In the genomic region with DNA sequence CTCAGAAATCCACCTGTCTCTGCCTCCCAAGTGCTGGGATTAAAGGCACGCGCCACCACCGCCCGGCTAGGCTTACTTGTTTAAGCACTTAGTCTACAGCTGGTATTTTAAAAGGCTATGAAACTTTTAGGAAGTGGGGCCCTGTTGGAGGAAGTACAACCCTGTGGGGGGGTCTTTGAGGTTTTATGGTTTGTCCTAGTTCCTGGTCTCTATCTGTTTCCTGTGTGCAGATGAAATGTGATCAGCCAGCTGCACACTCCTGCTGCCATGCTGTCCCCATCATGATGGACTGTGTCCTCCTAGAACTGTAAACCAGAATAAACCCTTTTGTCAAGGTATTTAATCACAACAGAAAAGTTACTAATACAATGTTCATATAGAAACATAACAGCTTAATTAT, we compare ENCODE assay signal across 34 mouse cellular contexts. TPM values are rescaled to one million over a fixed set of nuclear protein-coding genes. Genes with fewer than 3 reads are reported as not detected.
"Had no signal": no experiment of that assay in that cellular context is flagged by ENCODE, and none has a peak within 500 bp of the region (broad histone marks: within the 10 kb centered on the region; RNA-seq: fewer than 3 reads in every experiment).

No protein-coding gene starts in this region.

- H3K4me3 ChIP-seq: gastrocnemius, adult 2 months; heart, embryonic 10.5 days; heart, embryonic 12.5 days; hindbrain, embryonic 10.5 days; hindbrain, embryonic 12.5 days; intestine, embryonic 15.5 days; layer of hippocampus, adult 2 months; limb, embryonic 13.5 days; limb, embryonic 15.5 days; liver, embryonic 12.5 days had no signal

- ATAC-seq: hindbrain, embryonic 16.5 days; inflammation-experienced regulatory T-cells, adult 6 months; intestine, embryonic 15.5 days; intestine, postnatal 0 days; liver, embryonic 12.5 days had no signal

- H3K9ac ChIP-seq: heart, embryonic 12.5 days; hindbrain, embryonic 12.5 days; hindbrain, embryonic 14.5 days; intestine, embryonic 15.5 days; limb, embryonic 13.5 days; limb, embryonic 15.5 days; liver, embryonic 12.5 days; liver, embryonic 14.5 days had no signal

- H3K27ac ChIP-seq: gastrocnemius, adult 2 months; heart, embryonic 10.5 days; hindbrain, embryonic 10.5 days; hindbrain, embryonic 12.5 days; hindbrain, embryonic 14.5 days; intestine, embryonic 15.5 days; layer of hippocampus, adult 2 months; limb, embryonic 13.5 days; limb, embryonic 15.5 days; liver, embryonic 12.5 days; liver, embryonic 14.5 days had no signal

- DNase-seq: gastrocnemius, adult 2 months; gastrocnemius, postnatal 10 days; gastrocnemius, postnatal 36 days; heart, adult 18-20 months; heart, postnatal 10 days; heart, postnatal 4 days; kidney, adult 18-20 months; kidney, adult 8-10 months; kidney, postnatal 10 days; kidney, postnatal 25 days; kidney, postnatal 4 days; left cerebral cortex, postnatal 4 days had no signal

- H3K36me3 ChIP-seq: heart, embryonic 10.5 days; heart, embryonic 12.5 days; hindbrain, embryonic 10.5 days; hindbrain, embryonic 12.5 days; intestine, embryonic 15.5 days; limb, embryonic 13.5 days; limb, embryonic 15.5 days; liver, embryonic 12.5 days had no signal

- H3K4me1 ChIP-seq: heart, embryonic 12.5 days; hindbrain, embryonic 12.5 days; intestine, embryonic 15.5 days; limb, embryonic 13.5 days; limb, embryonic 15.5 days; liver, embryonic 12.5 days had no signal

- H3K4me2 ChIP-seq: heart, embryonic 12.5 days; hindbrain, embryonic 12.5 days; hindbrain, embryonic 14.5 days; intestine, embryonic 15.5 days; limb, embryonic 13.5 days; limb, embryonic 15.5 days; liver, embryonic 12.5 days had no signal

- H3K9me3 ChIP-seq: heart, embryonic 10.5 days; heart, embryonic 12.5 days; hindbrain, embryonic 10.5 days; hindbrain, embryonic 12.5 days; intestine, embryonic 15.5 days; limb, embryonic 13.5 days; limb, embryonic 15.5 days; liver, embryonic 12.5 days had no signal

- H3K27me3 ChIP-seq: hindbrain, embryonic 12.5 days; intestine, embryonic 15.5 days; limb, embryonic 13.5 days; limb, embryonic 15.5 days; liver, embryonic 12.5 days had no signal

RNA-seq across cellular contexts. Expression of a gene that starts 13.6 kb away (rescaled TPM):
- total RNA-seq: heart, adult 18-20 months; left cerebral cortex, adult 18-20 months; liver, adult 2 months had no signal
- polyA plus RNA-seq: inflammation-experienced regulatory T-cells, adult 6 months; limb, embryonic 11.5 days had no signal

RNA-seq across cellular contexts. Expression of a gene that starts 22.0 kb away (rescaled TPM):
- total RNA-seq: gastrocnemius, adult 2 months; gastrocnemius, postnatal 10 days; gastrocnemius, postnatal 36 days; heart, adult 18-20 months; heart, adult 8-10 months; heart, postnatal 10 days; heart, postnatal 25 days; heart, postnatal 4 days; layer of hippocampus, postnatal 25 days; left cerebral cortex, adult 18-20 months; left cerebral cortex, postnatal 10 days; left cerebral cortex, postnatal 4 days; liver, adult 2 months had no signal
- polyA plus RNA-seq: heart, embryonic 16.5 days had no signal

RNA-seq across cellular contexts. Expression of a gene that starts 27.2 kb away (rescaled TPM):
- polyA plus RNA-seq: heart, embryonic 10.5 days; heart, embryonic 12.5 days; inflammation-experienced regulatory T-cells, adult 6 months had no signal
